Mouse (Mus musculus): Measurements from ENCODE around the gene Apba1.

DNA sequence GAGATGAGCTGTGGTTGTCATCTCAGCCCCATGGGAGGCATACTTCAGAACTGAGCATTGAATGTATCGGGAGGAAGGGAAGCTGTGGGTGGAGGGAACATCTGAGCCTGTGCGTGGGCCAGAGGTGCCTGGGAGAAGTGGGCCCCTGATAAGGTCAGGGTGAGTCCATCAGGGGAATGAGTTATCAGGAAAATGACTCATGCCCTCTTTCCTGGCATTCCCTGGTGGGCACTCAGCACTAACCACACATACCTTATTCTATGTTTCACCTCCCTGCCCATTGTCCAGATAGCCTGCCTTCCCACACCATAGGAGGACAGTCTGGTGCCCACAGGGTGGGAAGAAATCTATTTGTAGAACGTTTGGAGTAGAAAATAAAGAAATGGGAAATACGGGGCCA lies 151.7 kb downstream of the Apba1 start:
- no peak for TF ChIP-seq CTCF (IDR thresholded peaks at IDR 0.05; ENCODE audit: extremely low read depth, insufficient read depth, low read length)
- no peak for TF ChIP-seq POLR2A (IDR thresholded peaks at IDR 0.05; ENCODE audit: extremely low read depth, insufficient read depth, low read length)

Measured in cortical plate, adult 2 months (tissue).